Mouse (Mus musculus) C2C12 (cell line): ENCODE measurements at regions not wholly inside any gene's neighbourhood (a gene's known extent, or its start where the extent isn't known, plus 50 kb on each side); places are given as distances from the start of the nearest gene placed in this dataset.

Experiments
- H3K27me3 ChIP-seq: one replicate; pipeline ENCODE4 v1.6.1; 2011; ENCODE audit not compliant: control insufficient read depth, insufficient read depth, insufficient read length
- H3K36me3 ChIP-seq: one replicate; pipeline ENCODE4 v1.6.1; 2011; ENCODE audit not compliant: control insufficient read depth, insufficient read depth
- H3K4me3 ChIP-seq: one replicate; pipeline ENCODE4 v1.5.1; 2011; ENCODE audit warnings: mild to moderate bottlenecking, control low read depth; ENCODE audit not compliant: poor library complexity, insufficient read depth, severe bottlenecking
- H3K79me2 ChIP-seq: one replicate; pipeline ENCODE4 v1.6.1; 2011; ENCODE audit not compliant: control insufficient read depth, insufficient read depth
- H3K79me3 ChIP-seq: one replicate; pipeline ENCODE4 v1.6.1; 2011; ENCODE audit warnings: low read depth, control low read depth
- H3ac ChIP-seq: one replicate; pipeline ENCODE3; 2011; ENCODE audit warnings: low read depth; ENCODE audit not compliant: control insufficient read depth, insufficient read length
- CEBPB ChIP-seq: IDR thresholded peaks from one replicate; pipeline ENCODE4 v1.6.1; 2011; ENCODE audit warnings: low read depth, mild to moderate bottlenecking, control low read depth, moderate library complexity
- CTCF ChIP-seq: IDR thresholded peaks from one replicate; pipeline ENCODE4 v1.5.1; 2011; ENCODE audit not compliant: control insufficient read depth, insufficient read depth, insufficient read length
- FOSL1 ChIP-seq: IDR thresholded peaks from one replicate; pipeline ENCODE4 v1.8.0; 2011; ENCODE audit warnings: mild to moderate bottlenecking, low read length; ENCODE audit not compliant: poor library complexity, insufficient read depth, severe bottlenecking
- MAX ChIP-seq: IDR thresholded peaks from one replicate; pipeline ENCODE4 v1.6.1; 2011; ENCODE audit warnings: mild to moderate bottlenecking, control low read depth
- MYOD1 ChIP-seq: IDR thresholded peaks from one replicate; pipeline ENCODE4 v1.6.1; 2011; ENCODE audit warnings: low read depth; ENCODE audit not compliant: control insufficient read depth, insufficient read length
- MYOG ChIP-seq: IDR thresholded peaks from one replicate; pipeline ENCODE4 v1.6.1; 2011; ENCODE audit not compliant: control insufficient read depth, insufficient read length; ENCODE audit errors: extremely low read depth
- USF1 ChIP-seq: IDR thresholded peaks from one replicate; pipeline ENCODE4 v1.6.1; 2011; ENCODE audit warnings: low read depth, mild to moderate bottlenecking, control low read depth, moderate library complexity

DNA sequence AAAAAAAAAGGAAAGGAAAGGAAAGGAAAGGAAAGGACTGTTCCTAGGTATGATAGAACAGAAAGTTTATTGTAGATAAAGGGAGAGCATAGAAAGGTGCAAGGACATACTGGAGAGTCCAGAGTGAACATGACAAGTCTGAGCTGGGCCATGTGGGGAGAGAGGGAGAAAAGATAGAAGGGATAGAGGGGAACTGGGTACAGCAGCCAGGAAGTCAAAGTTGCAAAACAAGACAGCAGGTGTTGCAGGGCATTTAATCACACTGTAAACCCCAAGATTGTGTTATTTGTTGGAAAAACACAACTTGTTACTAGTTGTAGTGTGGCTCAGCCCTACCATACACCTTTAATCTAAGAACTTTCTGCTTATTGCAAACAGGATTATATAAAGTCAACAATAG lies 110.6 kb upstream of the Gm28710 start:
- TF ChIP-seq MYOG (no peak), FOSL1 (no peak), CTCF (no peak), USF1 (no peak), MAX (no peak), MYOD1 (no peak), CEBPB (no peak)
- Histone ChIP-seq H3K79me2 (no peaks in the 10 kb centered on the region), H3K36me3 (no peaks in the 10 kb centered on the region)

DNA sequence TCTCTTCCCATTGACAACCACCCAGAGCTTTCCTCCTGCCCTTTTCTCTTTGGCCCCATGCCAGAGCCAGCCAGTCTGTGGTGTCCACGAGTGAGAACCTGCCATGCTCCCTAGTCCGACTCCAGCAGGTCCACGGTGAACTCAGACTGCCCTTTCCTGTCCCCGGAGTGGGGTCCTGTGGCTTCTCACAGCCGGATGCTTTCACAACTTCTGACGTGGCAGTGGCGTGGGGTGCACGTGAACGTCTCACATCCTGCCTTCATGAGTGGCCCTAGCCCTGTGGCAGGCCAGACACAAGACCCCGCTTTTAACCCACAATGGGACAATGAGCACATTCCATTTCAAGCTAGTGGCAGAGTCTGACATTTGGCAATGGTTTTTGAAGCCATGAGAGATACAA lies 107.5 kb upstream of the Gm28710 start:
- Histone ChIP-seq H3K79me3 (no peaks in the 10 kb centered on the region), H3K79me2 (no peaks in the 10 kb centered on the region), H3ac (no peak overlapping the region), H3K4me3 (no peak overlapping the region), H3K27me3 (no peaks in the 10 kb centered on the region), H3K36me3 (no peaks in the 10 kb centered on the region)
- TF ChIP-seq MYOD1 (no peak), USF1 (no peak), CTCF (no peak), MYOG (no peak), FOSL1 (no peak), MAX (no peak), CEBPB (no peak)

More for the DNA sequence above, 110.6 kb upstream of the Gm28710 start:
- no peaks in the 10 kb centered on the region for H3K79me3 ChIP-seq
- no peak overlapping the region for H3K4me3 ChIP-seq
- H3ac ChIP-seq, result no peak overlapping the region
- no peaks in the 10 kb centered on the region for H3K27me3 ChIP-seq

DNA sequence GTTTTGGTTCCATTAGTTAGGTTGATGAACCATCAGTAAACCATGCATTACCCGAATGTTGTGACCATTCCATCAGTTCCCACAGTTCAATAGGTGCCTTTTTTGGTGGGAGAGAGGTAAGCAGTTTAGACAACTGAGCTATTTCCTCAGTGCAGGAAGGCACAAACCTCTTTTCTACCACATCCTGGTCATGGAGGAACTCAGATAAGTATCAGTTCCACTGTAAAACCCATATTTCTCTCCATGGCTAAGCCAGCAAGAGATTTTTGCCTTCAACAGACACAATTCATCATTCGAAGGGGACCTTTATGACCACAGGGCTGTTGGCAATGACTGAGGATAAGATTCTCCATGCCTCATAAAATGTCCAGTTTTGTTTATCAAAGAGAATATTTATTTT lies 92.3 kb upstream of the Gm28710 start:
- H3K79me3 ChIP-seq, result no peaks in the 10 kb centered on the region
- H3K36me3 ChIP-seq, result no peaks in the 10 kb centered on the region
- H3K4me3 ChIP-seq, result no peak overlapping the region
- TF ChIP-seq MYOG, result no peak
- TF ChIP-seq FOSL1, result no peak
- no peak for TF ChIP-seq MYOD1
- no peak for TF ChIP-seq MAX
- no peak for TF ChIP-seq USF1
- TF ChIP-seq CEBPB, result no peak
- no peak for TF ChIP-seq CTCF
- no peaks in the 10 kb centered on the region for H3K27me3 ChIP-seq
- H3ac ChIP-seq, result no peak overlapping the region
- no peaks in the 10 kb centered on the region for H3K79me2 ChIP-seq

- H3ac ChIP-seq, result no peak overlapping the region
- no peaks in the 10 kb centered on the region for H3K27me3 ChIP-seq
- no peaks in the 10 kb centered on the region for H3K79me3 ChIP-seq
- no peak overlapping the region for H3K4me3 ChIP-seq
- H3K79me2 ChIP-seq, result no peaks in the 10 kb centered on the region
- no peak for TF ChIP-seq USF1
- TF ChIP-seq CEBPB, result no peak
- no peak for TF ChIP-seq FOSL1
- no peak for TF ChIP-seq CTCF
- no peak for TF ChIP-seq MYOD1
- no peak for TF ChIP-seq MYOG
- TF ChIP-seq MAX, result no peak
- H3K36me3 ChIP-seq, result no peaks in the 10 kb centered on the region
Observed at GRCm38 (mm10) chr5:16700546-16700945, 91.1 kb upstream of the Gm28710 start.

GRCm38 (mm10) chr5:16702675-16703074 lies 88.9 kb upstream of the Gm28710 start:
- TF ChIP-seq USF1 (no peak), FOSL1 (no peak), CEBPB (peak; percentile 64)
- H3K4me3 ChIP-seq, result no peak overlapping the region
- H3K27me3 ChIP-seq, result no peaks in the 10 kb centered on the region
- no peak overlapping the region for H3ac ChIP-seq
- H3K36me3 ChIP-seq, result no peaks in the 10 kb centered on the region
- no peaks in the 10 kb centered on the region for H3K79me3 ChIP-seq
- H3K79me2 ChIP-seq, result no peaks in the 10 kb centered on the region

DNA sequence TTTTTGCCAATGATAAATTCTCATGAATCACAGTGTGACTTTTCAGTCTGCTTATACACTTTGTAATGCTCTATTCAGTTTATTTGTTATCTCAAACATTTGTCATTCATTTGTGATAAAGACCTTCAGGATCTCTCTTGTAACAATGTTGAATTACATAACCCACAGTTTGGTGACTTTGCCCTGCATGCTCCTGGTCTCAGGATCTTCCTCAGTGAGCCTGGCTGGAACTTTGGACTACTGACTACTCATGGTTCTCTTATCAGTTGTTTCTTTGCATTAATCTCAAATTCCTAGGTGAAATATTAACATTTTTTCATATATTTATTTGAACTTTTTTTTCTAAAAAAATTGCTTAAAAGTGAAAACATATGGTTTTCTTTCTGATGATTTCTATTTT lies 75.7 kb upstream of the Gm28710 start:
- no peaks in the 10 kb centered on the region for H3K36me3 ChIP-seq
- TF ChIP-seq MYOG (no peak), CTCF (no peak), CEBPB (no peak), MYOD1 (no peak), MAX (no peak), FOSL1 (no peak), USF1 (no peak)
- no peaks in the 10 kb centered on the region for H3K79me2 ChIP-seq
- H3ac ChIP-seq, result no peak overlapping the region
- no peaks in the 10 kb centered on the region for H3K79me3 ChIP-seq
- H3K27me3 ChIP-seq, result no peaks in the 10 kb centered on the region
- no peak overlapping the region for H3K4me3 ChIP-seq

DNA sequence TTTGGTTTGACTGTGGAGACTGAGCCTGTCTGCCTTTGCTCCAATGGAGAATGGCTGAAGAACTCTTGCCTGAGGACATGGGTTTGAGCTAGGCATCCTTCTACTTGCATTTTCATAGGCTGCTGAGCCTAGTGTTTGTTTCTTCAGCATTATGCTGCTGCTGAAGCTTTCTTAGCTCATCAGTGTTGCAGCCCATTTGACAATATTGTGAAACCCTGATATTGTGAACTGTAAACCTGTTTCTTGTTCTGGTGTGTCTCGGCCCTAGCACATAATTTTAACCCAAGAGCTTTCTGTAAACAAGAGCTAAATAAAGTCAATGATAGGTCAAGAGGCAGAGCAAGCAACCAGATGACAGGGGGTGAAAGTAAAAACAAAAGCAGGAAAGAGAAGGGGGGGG lies 75.2 kb upstream of the Gm28710 start:
- Histone ChIP-seq H3ac (no peak overlapping the region), H3K79me3 (no peaks in the 10 kb centered on the region), H3K27me3 (no peaks in the 10 kb centered on the region), H3K79me2 (no peaks in the 10 kb centered on the region), H3K4me3 (no peak overlapping the region), H3K36me3 (no peaks in the 10 kb centered on the region)
- TF ChIP-seq CEBPB, result no peak
- no peak for TF ChIP-seq USF1
- no peak for TF ChIP-seq MYOD1
- TF ChIP-seq CTCF, result no peak
- TF ChIP-seq MYOG, result no peak
- no peak for TF ChIP-seq FOSL1
- TF ChIP-seq MAX, result no peak
